In genomic region chr15:62849326-62849725, GRCm38 (mm10) we compare ENCODE assay signal across 17 mouse cellular contexts.
DNase-seq lines count a peak whose midpoint lies in the region; ATAC-seq lines count a peak whose summit lies in the region.
"Had no signal": no experiment of that assay in that cellular context is flagged by ENCODE, and none has a peak within 500 bp of the region (broad histone marks: within the 10 kb centered on the region; RNA-seq: fewer than 3 reads in every experiment).

No protein-coding gene starts in this region.

- H3K9ac ChIP-seq in embryonic facial prominence, embryonic 14.5 days (ENCODE audit: low read depth, low read length) = no peak overlapping the region
- H3K9ac ChIP-seq in lung, embryonic 15.5 days = no peak overlapping the region
- no peak overlapping the region for H3K9ac ChIP-seq in forebrain, embryonic 16.5 days (replicated peaks; ENCODE audit: low read depth, low read length)
- H3K9ac ChIP-seq: limb, embryonic 12.5 days had no signal

- DNase-seq in embryonic facial prominence, embryonic 14.5 days (ENCODE audit: low spot score) = peak; percentile 7
- no peak for DNase-seq in embryonic facial prominence, embryonic 10.5 days (ENCODE audit: low spot score)
- DNase-seq in lung, postnatal 25 days (ENCODE audit: low spot score) = no peak
- peak; percentile 50 for DNase-seq in gonadal fat pad, adult 2 months (ENCODE audit: low read depth)
- DNase-seq in skeletal muscle tissue, adult 2 months (ENCODE audit: low read depth, low spot score) = peak; percentile 52
- DNase-seq in urinary bladder, postnatal 36 days (ENCODE audit: low spot score in 2 of 2) = no peak
- DNase-seq: B cell, adult 2 months; heart, postnatal 36 days; right cerebral cortex, postnatal 4 days had no signal

- H3K4me3 ChIP-seq in embryonic facial prominence, embryonic 14.5 days (ENCODE audit: low read depth, low read length) = no peak overlapping the region
- H3K4me3 ChIP-seq in embryonic facial prominence, embryonic 10.5 days = no peak overlapping the region
- H3K4me3 ChIP-seq in lung, embryonic 15.5 days = no peak overlapping the region
- no peak overlapping the region for H3K4me3 ChIP-seq in forebrain, embryonic 16.5 days (replicated peaks; ENCODE audit: low read length)
- H3K4me3 ChIP-seq: erythroblast, embryonic 14.5 days; limb, embryonic 12.5 days had no signal

- H3K36me3 ChIP-seq in embryonic facial prominence, embryonic 14.5 days (ENCODE audit: control insufficient read depth, insufficient read depth, low read length) = no peaks in the 10 kb centered on the region
- H3K36me3 ChIP-seq in embryonic facial prominence, embryonic 10.5 days (replicated peaks) = no peaks in the 10 kb centered on the region
- H3K36me3 ChIP-seq in lung, embryonic 15.5 days = no peaks in the 10 kb centered on the region
- no peaks in the 10 kb centered on the region for H3K36me3 ChIP-seq in forebrain, embryonic 16.5 days (ENCODE audit: control insufficient read depth, insufficient read depth)
- H3K36me3 ChIP-seq: G1E; limb, embryonic 12.5 days had no signal

- ATAC-seq in embryonic facial prominence, embryonic 14.5 days (ENCODE audit: low read depth) = no peak
- peak; percentile 23; the same call in 1 of the 2 replicates for ATAC-seq in lung, embryonic 15.5 days (ENCODE audit: borderline replicate concordance, extremely low read depth, low FRiP score, low TSS enrichment)
- no peak for ATAC-seq in forebrain, embryonic 16.5 days
- ATAC-seq: activated CD4-positive, CD25-positive, alpha-beta regulatory T cell, adult 4 months; inflammation-experienced regulatory T-cells, adult 6 months had no signal

- H3K4me1 ChIP-seq in embryonic facial prominence, embryonic 14.5 days (ENCODE audit: control insufficient read depth, insufficient read depth, low read length) = no peaks in the 10 kb centered on the region
- H3K4me1 ChIP-seq in embryonic facial prominence, embryonic 10.5 days = no peaks in the 10 kb centered on the region
- peaks cover 4% of the 10 kb centered on the region; the same call in 1 of the 2 replicates for H3K4me1 ChIP-seq in lung, embryonic 15.5 days
- no peaks in the 10 kb centered on the region for H3K4me1 ChIP-seq in forebrain, embryonic 16.5 days (replicated peaks; ENCODE audit: control insufficient read depth, insufficient read depth, low read length)
- H3K4me1 ChIP-seq: limb, embryonic 12.5 days had no signal

- no peaks in the 10 kb centered on the region for H3K27me3 ChIP-seq in embryonic facial prominence, embryonic 14.5 days (replicated peaks; ENCODE audit: control insufficient read depth, insufficient read depth, low read length)
- H3K27me3 ChIP-seq in embryonic facial prominence, embryonic 10.5 days (replicated peaks; ENCODE audit: low read depth, poor library complexity, severe bottlenecking) = no peaks in the 10 kb centered on the region
- H3K27me3 ChIP-seq in lung, embryonic 15.5 days = no peaks in the 10 kb centered on the region
- no peaks in the 10 kb centered on the region for H3K27me3 ChIP-seq in forebrain, embryonic 16.5 days (replicated peaks; ENCODE audit: control insufficient read depth, insufficient read depth, low read length)
- H3K27me3 ChIP-seq: limb, embryonic 12.5 days had no signal

- H3K9me3 ChIP-seq in embryonic facial prominence, embryonic 14.5 days (ENCODE audit: control insufficient read depth, low read length) = no peaks in the 10 kb centered on the region
- no peaks in the 10 kb centered on the region for H3K9me3 ChIP-seq in embryonic facial prominence, embryonic 10.5 days
- no peaks in the 10 kb centered on the region for H3K9me3 ChIP-seq in lung, embryonic 15.5 days
- H3K9me3 ChIP-seq in forebrain, embryonic 16.5 days (ENCODE audit: control insufficient read depth, low read length) = no peaks in the 10 kb centered on the region
- H3K9me3 ChIP-seq: G1E; limb, embryonic 12.5 days had no signal

- no peak overlapping the region for H3K27ac ChIP-seq in embryonic facial prominence, embryonic 14.5 days (replicated peaks; ENCODE audit: low read depth, low read length)
- H3K27ac ChIP-seq in embryonic facial prominence, embryonic 10.5 days (replicated peaks) = no peak overlapping the region
- no peak overlapping the region for H3K27ac ChIP-seq in lung, embryonic 15.5 days
- no peak overlapping the region for H3K27ac ChIP-seq in forebrain, embryonic 16.5 days (ENCODE audit: low read length)
- H3K27ac ChIP-seq: limb, embryonic 12.5 days; stomach, postnatal 0 days had no signal

- no peak overlapping the region for H3K4me2 ChIP-seq in embryonic facial prominence, embryonic 14.5 days (ENCODE audit: low read depth, low read length)
- no peak overlapping the region for H3K4me2 ChIP-seq in lung, embryonic 15.5 days
- no peak overlapping the region for H3K4me2 ChIP-seq in forebrain, embryonic 16.5 days (ENCODE audit: low read length)
- H3K4me2 ChIP-seq: limb, embryonic 12.5 days had no signal

Comparison
In these comparisons a context has a peak if more than half of its experiments do, and no peak if none do; other contexts are left out.
1. DNase-seq: peak in embryonic facial prominence, embryonic 14.5 days (single experiment), gonadal fat pad, adult 2 months (single experiment) and skeletal muscle tissue, adult 2 months (single experiment); none in embryonic facial prominence, embryonic 10.5 days (single experiment), lung, postnatal 25 days (single experiment) and urinary bladder, postnatal 36 days (0 of 2).